Mouse (Mus musculus): ENCODE results near the gene Gabrp.

GRCm38 (mm10) chr11:33578859-33579258 lies at the start of gene Gabrp:
- no peak for TF ChIP-seq CTCF (IDR thresholded peaks at IDR 0.05; ENCODE audit: borderline replicate concordance, insufficient read depth, low read depth, low read length)
- TF ChIP-seq POLR2A (IDR thresholded peaks at IDR 0.05; ENCODE audit: borderline replicate concordance, insufficient read depth, low read length), result no peak
